Mouse (Mus musculus) heart, adult 9 months (tissue): ENCODE measurements at regions not wholly inside any gene's neighbourhood (a gene's known extent, or its start where the extent isn't known, plus 50 kb on each side); places are given as distances from the start of the nearest gene placed in this dataset.

Source experiments
- DNase-seq, 2 experiments: peaks; one replicate each; pipeline ENCODE4 v3.0.0; 2022; ENCODE audit warnings: low spot score in 2 of 2

DNA sequence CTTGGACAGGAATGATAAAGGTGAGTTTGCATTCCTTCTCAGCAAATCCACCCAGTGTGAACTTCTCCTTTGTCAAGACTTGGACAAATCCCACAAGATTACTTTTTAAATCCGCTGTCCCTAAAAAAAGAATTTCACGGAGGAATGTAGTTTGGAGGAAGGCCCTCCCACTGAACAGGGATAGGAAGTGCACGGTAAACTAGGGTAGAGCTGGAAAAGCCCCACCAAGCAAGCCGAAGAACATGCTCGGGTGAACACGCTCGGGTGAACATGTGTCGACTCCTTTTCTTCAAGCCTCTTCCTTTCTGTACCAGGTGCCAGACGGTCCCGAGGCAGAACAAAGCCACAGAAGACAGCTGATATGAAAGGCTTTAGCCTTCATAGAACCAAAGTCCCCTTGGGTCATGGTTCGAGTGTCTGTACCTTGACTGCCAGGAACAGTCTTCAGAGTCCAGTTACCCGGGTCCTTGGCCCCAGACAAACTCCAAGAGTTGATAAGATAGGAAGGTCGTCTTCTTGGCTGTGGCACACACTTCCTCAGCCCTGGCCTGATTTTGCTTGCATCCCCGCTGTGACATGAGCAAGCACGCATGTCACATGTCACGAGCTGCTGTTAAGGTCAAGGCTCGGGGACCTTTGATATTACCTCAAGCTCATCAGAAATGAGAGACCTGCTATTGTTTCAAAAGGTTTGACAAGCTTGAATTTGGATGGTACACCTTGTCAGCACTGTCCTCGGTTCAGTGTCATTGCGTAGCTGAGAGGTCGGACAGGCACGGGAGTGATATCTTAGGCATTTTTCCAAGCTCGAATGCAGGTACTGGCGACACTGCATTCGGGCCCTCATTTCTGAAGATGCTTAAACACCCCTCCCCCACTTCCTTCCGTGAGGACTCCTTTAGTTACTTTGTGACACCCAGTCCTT is 51.5 kb upstream of the Ryk start:
- no peak for DNase-seq

- peak; percentile 80 to 88 for DNase-seq
Measured at GRCm38 (mm10) chr9:102784329-102785026, 50.2 kb upstream of the Ryk start.
